Comparison of ENCODE assay signal across 7 mouse cellular contexts in the genomic region with DNA sequence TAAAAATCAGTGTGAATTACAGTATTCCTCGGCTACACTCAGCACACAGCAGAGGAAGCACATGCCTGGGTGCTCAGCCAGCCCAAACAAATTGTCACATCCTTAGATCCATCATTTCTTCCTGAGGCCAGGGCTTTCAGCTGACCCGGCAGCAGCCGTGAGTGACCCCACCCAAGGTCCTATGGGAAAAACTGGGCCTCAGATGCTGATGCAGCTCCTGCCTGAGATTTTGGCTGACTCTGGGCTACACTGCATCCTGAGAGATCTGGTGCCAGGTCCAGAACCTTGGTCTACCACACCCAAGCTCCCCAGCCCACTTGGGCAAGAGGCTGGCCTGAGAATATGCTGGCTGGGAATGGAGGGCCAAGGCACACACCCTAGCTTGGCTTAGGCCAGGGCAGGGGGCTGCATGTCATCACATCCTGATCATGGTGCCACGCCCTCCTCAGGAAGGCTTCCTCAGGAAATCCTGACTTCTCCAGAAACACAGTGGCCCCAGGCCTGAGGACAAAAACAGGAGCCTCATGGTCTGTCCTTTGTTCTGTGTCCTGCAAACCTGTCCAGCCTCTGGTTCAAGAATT. TPM values are rescaled to one million over a fixed set of nuclear protein-coding genes. Genes with fewer than 3 reads are reported as not detected.
DNase-seq lines count a peak whose midpoint lies in the region; ATAC-seq and TF ChIP-seq lines count a peak whose summit lies in the region.

No protein-coding gene starts in this region.

- H3K36me3 ChIP-seq in embryonic facial prominence, embryonic 14.5 days (ENCODE audit: control insufficient read depth, insufficient read depth, low read length), result no peaks in the 10 kb centered on the region
- H3K36me3 ChIP-seq in heart, embryonic 10.5 days, result no peaks in the 10 kb centered on the region
- H3K36me3 ChIP-seq in kidney, postnatal 0 days (ENCODE audit: insufficient read depth, low read length), result no peaks in the 10 kb centered on the region

- intact Hi-C loops in left cerebral cortex, postnatal 14 days (cut with DNase I), result no loop called here

- no peak overlapping the region for H3K9ac ChIP-seq in embryonic facial prominence, embryonic 14.5 days (ENCODE audit: low read depth, low read length)
- no peak overlapping the region for H3K9ac ChIP-seq in kidney, postnatal 0 days (ENCODE audit: low read depth, low read length)

- H3K4me3 ChIP-seq in embryonic facial prominence, embryonic 14.5 days (ENCODE audit: low read depth, low read length), result no peak overlapping the region
- no peak overlapping the region for H3K4me3 ChIP-seq in heart, embryonic 10.5 days
- H3K4me3 ChIP-seq in kidney, postnatal 0 days (replicated peaks; ENCODE audit: low read depth, low read length), result no peak overlapping the region

- no peak for TF ChIP-seq CTCF in kidney, postnatal 0 days (IDR thresholded peaks at IDR 0.05; ENCODE audit: low read depth)

- H3K27ac ChIP-seq in embryonic facial prominence, embryonic 14.5 days (replicated peaks; ENCODE audit: low read depth, low read length), result 0 out of 2 replicates have a peak overlapping the region, but pooled peaks have one; percentile 5
- peak overlapping the region; percentile 31; the same call in 1 of the 2 replicates for H3K27ac ChIP-seq in heart, embryonic 10.5 days
- H3K27ac ChIP-seq in kidney, postnatal 0 days, result peak overlapping the region; percentile 66

- ATAC-seq in embryonic facial prominence, embryonic 14.5 days (ENCODE audit: low read depth), result no peak
- ATAC-seq in kidney, postnatal 0 days (replicated peaks; ENCODE audit: low FRiP score, low read depth), result peak; percentile 50
- ATAC-seq in granulocyte monocyte progenitor cell, adult 5-6 weeks (replicated peaks; ENCODE audit: poor library complexity, severe bottlenecking), result no peak
- no peak for ATAC-seq in erythroid progenitor cell, adult 5-6 weeks (replicated peaks; ENCODE audit: low FRiP score, poor library complexity, severe bottlenecking)

- DNase-seq in embryonic facial prominence, embryonic 14.5 days (ENCODE audit: low spot score), result no peak
- no peak for DNase-seq in heart, embryonic 10.5 days (ENCODE audit: low spot score)
- DNase-seq in kidney, postnatal 0 days (ENCODE audit: low spot score), result peak; percentile 64
- peak; percentile 67 for DNase-seq in lung, postnatal 14 days
- no peak for DNase-seq in left cerebral cortex, postnatal 14 days (ENCODE audit: low spot score in 2 of 2)

- no peak overlapping the region for H3K4me2 ChIP-seq in embryonic facial prominence, embryonic 14.5 days (ENCODE audit: low read depth, low read length)
- no peak overlapping the region for H3K4me2 ChIP-seq in kidney, postnatal 0 days (ENCODE audit: low read length)

- H3K9me3 ChIP-seq in embryonic facial prominence, embryonic 14.5 days (ENCODE audit: control insufficient read depth, low read length), result no peaks in the 10 kb centered on the region
- no peaks in the 10 kb centered on the region for H3K9me3 ChIP-seq in heart, embryonic 10.5 days
- H3K9me3 ChIP-seq in kidney, postnatal 0 days (replicated peaks; ENCODE audit: low read length), result no peaks in the 10 kb centered on the region

- no peaks in the 10 kb centered on the region for H3K27me3 ChIP-seq in embryonic facial prominence, embryonic 14.5 days (replicated peaks; ENCODE audit: control insufficient read depth, insufficient read depth, low read length)
- H3K27me3 ChIP-seq in heart, embryonic 10.5 days (ENCODE audit: insufficient read depth, poor library complexity, severe bottlenecking), result no peaks in the 10 kb centered on the region
- no peaks in the 10 kb centered on the region for H3K27me3 ChIP-seq in kidney, postnatal 0 days (ENCODE audit: insufficient read depth, low read length)

- 75% methylated on average over 4 of the region's 4 CpGs for WGBS in embryonic facial prominence, embryonic 14.5 days
- 61% methylated on average over 4 of the region's 4 CpGs for WGBS in heart, embryonic 10.5 days
- 51% methylated on average over 4 of the region's 4 CpGs for WGBS in kidney, postnatal 0 days

- H3K4me1 ChIP-seq in embryonic facial prominence, embryonic 14.5 days (ENCODE audit: control insufficient read depth, insufficient read depth, low read length), result peaks cover 5% of the 10 kb centered on the region; the same call in 1 of the 2 replicates
- H3K4me1 ChIP-seq in heart, embryonic 10.5 days, result peaks cover 9% of the 10 kb centered on the region
- no peaks in the 10 kb centered on the region for H3K4me1 ChIP-seq in kidney, postnatal 0 days (replicated peaks; ENCODE audit: insufficient read depth, low read length)

RNA-seq across cellular contexts. Expression of gene Sash1, which starts 19.7 kb away (rescaled TPM):
- 6.2 and 7.0 TPM in 2 replicates for polyA plus RNA-seq in embryonic facial prominence, embryonic 14.5 days (2014; fragmentation: Nextera tagmentation; extraction: Ambion mirVana)
- 2.5 and 2.7 TPM in 2 replicates for polyA plus RNA-seq in heart, embryonic 10.5 days (2016; fragmentation: Nextera tagmentation; extraction: Ambion mirVana)
- 5.5 and 5.9 TPM in 2 replicates for polyA plus RNA-seq in kidney, postnatal 0 days (2015; fragmentation: Nextera tagmentation; extraction: Ambion mirVana)
- total RNA-seq in left cerebral cortex, postnatal 14 days (2021), result 10 to 100 TPM; 60.0 to 64.3 TPM
- 1.9 and 2.4 TPM in 2 replicates for total RNA-seq in granulocyte monocyte progenitor cell, adult 5-6 weeks (2014; fragmentation: Nextera tagmentation)
- total RNA-seq in granulocyte monocyte progenitor cell, adult 5-6 weeks (2017), result 2.1 and 2.4 TPM in 2 replicates
- total RNA-seq in erythroid progenitor cell, adult 5-6 weeks (2015; ENCODE audit: low replicate concordance), result 2.1 and 4.7 TPM in 2 replicates
- 1.3 and 1.5 TPM in 2 replicates for total RNA-seq in erythroid progenitor cell, adult 5-6 weeks (2017; ENCODE audit: low replicate concordance)

Comparison
In these comparisons a context has a peak if more than half of its experiments do, and no peak if none do; other contexts are left out.
1. DNase-seq: peak in kidney, postnatal 0 days (single experiment) and lung, postnatal 14 days (single experiment); none in embryonic facial prominence, embryonic 14.5 days (single experiment), heart, embryonic 10.5 days (single experiment) and left cerebral cortex, postnatal 14 days (0 of 2).
2. H3K27ac ChIP-seq: peak in every context shown above with its lines; median percentile 66 in kidney, postnatal 0 days; 31 in heart, embryonic 10.5 days; 5 in embryonic facial prominence, embryonic 14.5 days.
3. RNA of gene Sash1, which starts 19.7 kb away (total RNA-seq): 60.0 to 64.3 TPM in left cerebral cortex, postnatal 14 days; 1.9 to 2.4 TPM in granulocyte monocyte progenitor cell, adult 5-6 weeks and 1.3 to 4.7 TPM in erythroid progenitor cell, adult 5-6 weeks; every median in the first group is over 10 times any median in the second.